Mouse (Mus musculus): ENCODE results near the gene Mapk1ip1l. TPM values are rescaled to one million over a fixed set of nuclear protein-coding genes. Genes with fewer than 3 reads are reported as not detected.

Mapk1ip1l gene
- polyA plus RNA-seq, 1 experiment, result 41.8 TPM

- no peak for DNase-seq
- no peak overlapping the region for H3K4me3 ChIP-seq (replicated peaks; ENCODE audit: extremely low read depth, low read depth, low read length)
- 81% methylated on average over 9 of the region's 9 CpGs for WGBS
- TF ChIP-seq POLR2A (IDR thresholded peaks at IDR 0.05; ENCODE audit: borderline replicate concordance, extremely low read depth, low read depth, low read length) (no peak), CTCF (IDR thresholded peaks at IDR 0.05; ENCODE audit: insufficient read depth, low read length) (no peak)
- no peaks in the 10 kb centered on the region for H3K4me1 ChIP-seq (ENCODE audit: control insufficient read depth, insufficient read depth, low read length)
These were observed 28.1 kb downstream of the Mapk1ip1l start for GRCm38 (mm10) chr14:47325965-47326761.

GRCm38 (mm10) chr14:47327347-47327746 is 29.3 kb downstream of the Mapk1ip1l start:
- no peak overlapping the region for H3K4me3 ChIP-seq (replicated peaks; ENCODE audit: extremely low read depth, low read depth, low read length)
- H3K4me1 ChIP-seq (ENCODE audit: control insufficient read depth, insufficient read depth, low read length), result no peaks in the 10 kb centered on the region
- DNase-seq, result no peak
- no peak for TF ChIP-seq POLR2A (IDR thresholded peaks at IDR 0.05; ENCODE audit: borderline replicate concordance, extremely low read depth, low read depth, low read length)
- no peak for TF ChIP-seq CTCF (IDR thresholded peaks at IDR 0.05; ENCODE audit: insufficient read depth, low read length)
- 80% methylated on average over 5 of the region's 5 CpGs for WGBS

- TF ChIP-seq POLR2A (IDR thresholded peaks at IDR 0.05; ENCODE audit: borderline replicate concordance, extremely low read depth, low read depth, low read length) (no peak), CTCF (IDR thresholded peaks at IDR 0.05; ENCODE audit: insufficient read depth, low read length) (no peak)
- DNase-seq, result no peak
- no peaks in the 10 kb centered on the region for H3K4me1 ChIP-seq (ENCODE audit: control insufficient read depth, insufficient read depth, low read length)
- 63% methylated on average over 5 of the region's 5 CpGs for WGBS
- no peak overlapping the region for H3K4me3 ChIP-seq (replicated peaks; ENCODE audit: extremely low read depth, low read depth, low read length)
These were observed 33.9 kb downstream of the Mapk1ip1l start for GRCm38 (mm10) chr14:47331920-47332319.

GRCm38 (mm10) chr14:47334819-47335218 is 36.8 kb downstream of the Mapk1ip1l start:
- TF ChIP-seq POLR2A (IDR thresholded peaks at IDR 0.05; ENCODE audit: borderline replicate concordance, extremely low read depth, low read depth, low read length) (no peak), CTCF (IDR thresholded peaks at IDR 0.05; ENCODE audit: insufficient read depth, low read length) (peak; percentile 81)
- DNase-seq, result peak; percentile 62
- no peaks in the 10 kb centered on the region for H3K4me1 ChIP-seq (ENCODE audit: control insufficient read depth, insufficient read depth, low read length)
- 73% methylated on average over 4 of the region's 4 CpGs for WGBS
- H3K4me3 ChIP-seq (replicated peaks; ENCODE audit: extremely low read depth, low read depth, low read length), result no peak overlapping the region

- Histone ChIP-seq H3K4me3 (replicated peaks; ENCODE audit: extremely low read depth, low read depth, low read length) (no peak overlapping the region), H3K4me1 (ENCODE audit: control insufficient read depth, insufficient read depth, low read length) (no peaks in the 10 kb centered on the region)
- TF ChIP-seq POLR2A (IDR thresholded peaks at IDR 0.05; ENCODE audit: borderline replicate concordance, extremely low read depth, low read depth, low read length), result no peak
- TF ChIP-seq CTCF (IDR thresholded peaks at IDR 0.05; ENCODE audit: insufficient read depth, low read length), result no peak
- 75% methylated on average over 3 of the region's 3 CpGs for WGBS
- no peak for DNase-seq
These were observed 37.2 kb downstream of the Mapk1ip1l start for GRCm38 (mm10) chr14:47335300-47335699.

- H3K4me1 ChIP-seq (ENCODE audit: control insufficient read depth, insufficient read depth, low read length), result no peaks in the 10 kb centered on the region
- DNase-seq, result no peak
- TF ChIP-seq POLR2A (IDR thresholded peaks at IDR 0.05; ENCODE audit: borderline replicate concordance, extremely low read depth, low read depth, low read length), result no peak
- WGBS, result 79% methylated on average over 10 of the region's 10 CpGs
- H3K4me3 ChIP-seq (replicated peaks; ENCODE audit: extremely low read depth, low read depth, low read length), result no peak overlapping the region
These were observed 42.3 kb downstream of the Mapk1ip1l start for GRCm38 (mm10) chr14:47340231-47340925.

- TF ChIP-seq POLR2A (IDR thresholded peaks at IDR 0.05; ENCODE audit: borderline replicate concordance, extremely low read depth, low read depth, low read length) (no peak), CTCF (IDR thresholded peaks at IDR 0.05; ENCODE audit: insufficient read depth, low read length) (no peak)
- no peak for DNase-seq
- 62% methylated on average over 4 of the region's 4 CpGs for WGBS
- Histone ChIP-seq H3K4me1 (ENCODE audit: control insufficient read depth, insufficient read depth, low read length) (no peaks in the 10 kb centered on the region), H3K4me3 (replicated peaks; ENCODE audit: extremely low read depth, low read depth, low read length) (no peak overlapping the region)
These were observed 43.8 kb downstream of the Mapk1ip1l start for GRCm38 (mm10) chr14:47341811-47342291.

GRCm38 (mm10) chr14:47346715-47347114 is 48.6 kb downstream of the Mapk1ip1l start:
- Histone ChIP-seq H3K4me3 (replicated peaks; ENCODE audit: extremely low read depth, low read depth, low read length) (no peak overlapping the region), H3K4me1 (ENCODE audit: control insufficient read depth, insufficient read depth, low read length) (no peaks in the 10 kb centered on the region)
- TF ChIP-seq CTCF (IDR thresholded peaks at IDR 0.05; ENCODE audit: insufficient read depth, low read length), result no peak
- TF ChIP-seq POLR2A (IDR thresholded peaks at IDR 0.05; ENCODE audit: borderline replicate concordance, extremely low read depth, low read depth, low read length), result no peak
- 82% methylated on average over 1 of the region's 1 CpGs for WGBS
- no peak for DNase-seq

GRCm38 (mm10) chr14:47350974-47351373 is 52.9 kb downstream of the Mapk1ip1l start:
- TF ChIP-seq POLR2A (IDR thresholded peaks at IDR 0.05; ENCODE audit: borderline replicate concordance, extremely low read depth, low read depth, low read length), result no peak
- TF ChIP-seq CTCF (IDR thresholded peaks at IDR 0.05; ENCODE audit: insufficient read depth, low read length), result no peak
- H3K4me1 ChIP-seq (ENCODE audit: control insufficient read depth, insufficient read depth, low read length), result no peaks in the 10 kb centered on the region
- DNase-seq, result no peak
- H3K4me3 ChIP-seq (replicated peaks; ENCODE audit: extremely low read depth, low read depth, low read length), result no peak overlapping the region
- 79% methylated on average over 2 of the region's 2 CpGs for WGBS

Measured in lung, adult 2 months (tissue).